Mouse (Mus musculus): ENCODE results near the gene Mapk8.

GRCm38 (mm10) chr14:33400019-33400418 lies 46.9 kb downstream of the Mapk8 start:
- TF ChIP-seq POLR2A (IDR thresholded peaks at IDR 0.05; ENCODE audit: extremely low read depth, insufficient read depth, low read length) (no peak), CTCF (IDR thresholded peaks at IDR 0.05; ENCODE audit: low read depth, low read length) (no peak)
